Mouse (Mus musculus): ENCODE data around the gene Cd200r4.

DNA sequence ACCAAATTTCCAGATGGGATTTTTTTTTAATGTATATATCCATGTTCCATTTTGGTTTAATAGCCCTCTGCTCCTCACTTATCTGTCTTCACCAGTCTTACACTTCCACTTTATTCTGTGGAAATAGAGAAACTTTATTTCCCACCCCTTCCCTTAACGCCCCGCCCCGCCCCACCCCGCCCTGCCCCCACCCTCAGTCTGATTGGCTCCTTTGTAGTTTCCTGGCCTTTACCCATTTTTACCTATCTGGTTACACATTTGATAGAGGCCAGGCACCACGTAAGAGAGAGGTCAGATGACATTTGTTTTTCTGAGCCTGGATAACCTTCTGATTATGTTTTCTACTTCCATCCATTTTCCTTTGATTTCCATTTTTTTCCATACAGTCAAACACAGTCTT, 32.0 kb upstream of the Cd200r4 start:
- TF ChIP-seq CTCF (IDR thresholded peaks at IDR 0.05; ENCODE audit: low read depth) (no peak), EP300 (IDR thresholded peaks at IDR 0.05; ENCODE audit: low read depth) (no peak)

All from heart, postnatal 0 days (tissue).